9 mouse cellular contexts compared by ENCODE assay signal in genomic region chr4:147938148-147939096, GRCm38 (mm10). TPM values are rescaled to one million over a fixed set of nuclear protein-coding genes. Genes with fewer than 3 reads are reported as not detected.
DNase-seq lines count a peak whose midpoint lies in the region; ATAC-seq and TF ChIP-seq lines count a peak whose summit lies in the region.
"Had no signal": no experiment of that assay in that cellular context is flagged by ENCODE, and none has a peak within 500 bp of the region (broad histone marks: within the 10 kb centered on the region; RNA-seq: fewer than 3 reads in every experiment).

No protein-coding gene starts in this region.

- TF ChIP-seq RAD21 in CH12.LX (IDR thresholded peaks at IDR 0.05; ENCODE audit: low read depth, low read length) (no peak), MEL (IDR thresholded peaks at IDR 0.05; ENCODE audit: low read depth, low read length) (no peak)

- H3K79me2 ChIP-seq in CH12.LX (replicated peaks; ENCODE audit: control insufficient read depth, extremely low read depth, insufficient read depth, poor library complexity, severe bottlenecking) = peaks cover 24% of the 10 kb centered on the region
- peaks cover 27% of the 10 kb centered on the region for H3K79me2 ChIP-seq in MEL (ENCODE audit: control insufficient read depth, insufficient read depth, low read length, poor library complexity)

- dilution Hi-C loops in CH12.LX (cut with MboI; ENCODE audit: extremely low pct_ligation_motif_present, extremely low pct_unique_long_range_greater_than_20kb, low sequenced_read_pairs) = no loop called here

- in situ Hi-C loops in CH12.LX (cut with MboI; ENCODE audit: low pct_ligation_motif_present, low pct_unique_long_range_greater_than_20kb, low sequenced_read_pairs) = no loop called here

- TF ChIP-seq CTCF in CH12.LX (conservative IDR thresholded peaks at IDR 0.05 in 1 of 2, IDR thresholded peaks at IDR 0.05 in 1 of 2; ENCODE audit: low read depth in 2 of 2, low read length in 2 of 2) = no peak
- no peak for TF ChIP-seq CTCF in MEL (IDR thresholded peaks at IDR 0.05 in 2 of 3, conservative IDR thresholded peaks at IDR 0.05 in 1 of 3; ENCODE audit: control insufficient read depth in 1 of 3, insufficient read depth in 1 of 3, low read depth in 2 of 3, low read length in 3 of 3, poor library complexity in 1 of 3, severe bottlenecking in 1 of 3)

- H3K27me3 ChIP-seq in CH12.LX (replicated peaks) (peaks cover 50% of the 10 kb centered on the region), MEL (ENCODE audit: control insufficient read depth in 1 of 2, insufficient read depth in 2 of 2, low read length in 2 of 2) (no peaks in the 10 kb centered on the region)
- H3K27me3 ChIP-seq in heart, embryonic 14.5 days (ENCODE audit: control insufficient read depth, insufficient read depth, low read length) = no peaks in the 10 kb centered on the region
- H3K27me3 ChIP-seq in limb, embryonic 12.5 days = no peaks in the 10 kb centered on the region
- H3K27me3 ChIP-seq in forebrain, embryonic 11.5 days (ENCODE audit: control insufficient read depth, insufficient read depth, low read length) = no peaks in the 10 kb centered on the region

- no peak overlapping the region for H3K27ac ChIP-seq in CH12.LX (ENCODE audit: insufficient read depth, low read depth)
- H3K27ac ChIP-seq in MEL (ENCODE audit: control insufficient read depth, low read depth, low read length) = peak overlapping the region; percentile 43
- peak overlapping the region; percentile 54 to 87 for H3K27ac ChIP-seq in heart, embryonic 14.5 days (replicated peaks in 1 of 2; ENCODE audit: control insufficient read depth in 1 of 2, insufficient read depth in 1 of 2, low read depth in 2 of 2, low read length in 2 of 2)
- H3K27ac ChIP-seq in limb, embryonic 12.5 days = peak overlapping the region; percentile 89
- H3K27ac ChIP-seq in forebrain, embryonic 11.5 days (ENCODE audit: low read depth, low read length) = no peak overlapping the region

- no peak overlapping the region for H3K4me2 ChIP-seq in CH12.LX (ENCODE audit: insufficient read depth, low read depth, poor library complexity, severe bottlenecking)
- H3K4me2 ChIP-seq in heart, embryonic 14.5 days (ENCODE audit: low read length) = peak overlapping the region; percentile 11; the same call in 1 of the 2 replicates
- no peak overlapping the region for H3K4me2 ChIP-seq in limb, embryonic 12.5 days
- no peak overlapping the region for H3K4me2 ChIP-seq in forebrain, embryonic 11.5 days (ENCODE audit: low read depth, low read length, severe bottlenecking)
- H3K4me2 ChIP-seq: midbrain, embryonic 12.5 days had no signal

- H3K4me1 ChIP-seq in CH12.LX (ENCODE audit: control insufficient read depth in 1 of 2, insufficient read depth in 2 of 2) (peaks cover 16 to 42% of the 10 kb centered on the region in 2 experiments), MEL (ENCODE audit: control insufficient read depth in 1 of 2, insufficient read depth in 2 of 2, low read length in 2 of 2) (peaks cover 7 to 33% of the 10 kb centered on the region in 2 experiments)
- peaks cover 46 to 65% of the 10 kb centered on the region in 2 experiments for H3K4me1 ChIP-seq in heart, embryonic 14.5 days (ENCODE audit: control insufficient read depth in 2 of 2, insufficient read depth in 2 of 2, low read length in 2 of 2)
- H3K4me1 ChIP-seq in limb, embryonic 12.5 days (replicated peaks) = peaks cover 68% of the 10 kb centered on the region
- peaks cover 5% of the 10 kb centered on the region for H3K4me1 ChIP-seq in forebrain, embryonic 11.5 days (replicated peaks; ENCODE audit: control insufficient read depth, insufficient read depth, low read length)

- H3K4me3 ChIP-seq in CH12.LX (replicated peaks in 1 of 3; ENCODE audit: low read depth in 2 of 3, low read length in 2 of 3, poor library complexity in 1 of 3) (no peak overlapping the region), MEL (ENCODE audit: control insufficient read depth in 1 of 2, insufficient read depth in 1 of 2, low read depth in 2 of 2, low read length in 2 of 2) (peak overlapping the region; percentile 23 to 39)
- no peak overlapping the region for H3K4me3 ChIP-seq in heart, embryonic 14.5 days (ENCODE audit: control insufficient read depth in 1 of 2, insufficient read depth in 1 of 2, low read depth in 1 of 2, low read length in 2 of 2)
- H3K4me3 ChIP-seq in limb, embryonic 12.5 days (replicated peaks) = no peak overlapping the region
- H3K4me3 ChIP-seq in forebrain, embryonic 11.5 days (ENCODE audit: low read depth, low read length) = no peak overlapping the region
- H3K4me3 ChIP-seq: midbrain, embryonic 12.5 days had no signal

- TF ChIP-seq EP300 in CH12.LX (IDR thresholded peaks at IDR 0.05; ENCODE audit: low read length) (no peak), MEL (IDR thresholded peaks at IDR 0.05; ENCODE audit: low read depth in 1 of 2, low read length in 2 of 2) (peak in 1 of 2 experiments; percentile 27; a peak in 1 of 4 replicates)

- TF ChIP-seq POLR2A in CH12.LX (IDR thresholded peaks at IDR 0.05; ENCODE audit: low read depth, low read length) (no peak), MEL (IDR thresholded peaks at IDR 0.05; ENCODE audit: control insufficient read depth in 1 of 2, insufficient read depth in 1 of 2, low read depth in 1 of 2, low read length in 2 of 2, poor library complexity in 1 of 2) (peak in 1 of 2 experiments; percentile 31; a peak in 1 of 4 replicates)

- ATAC-seq in heart, embryonic 14.5 days (ENCODE audit: insufficient number of reproducible peaks, insufficient read depth, low FRiP score, low read depth) = no peak
- ATAC-seq in limb, embryonic 12.5 days (ENCODE audit: insufficient number of reproducible peaks, insufficient read depth, low FRiP score, low TSS enrichment, low read depth) = no peak
- no peak for ATAC-seq in forebrain, embryonic 11.5 days (replicated peaks; ENCODE audit: low FRiP score)

- no peak for DNase-seq in CH12.LX (ENCODE audit: extremely low read depth)
- peak; percentile 76 for DNase-seq in MEL (ENCODE audit: low read depth, low spot score)
- DNase-seq in right cerebral cortex, adult 18-20 months = no peak
- no peak for DNase-seq in forebrain, embryonic 11.5 days (ENCODE audit: low spot score)
- no peak for DNase-seq in spleen, postnatal 14 days (ENCODE audit: low spot score in 2 of 2)
- no peak for DNase-seq in spleen, postnatal 10 days (ENCODE audit: low spot score in 2 of 2)

- WGBS in heart, embryonic 14.5 days = 56% methylated on average over 14 of the region's 14 CpGs
- WGBS in limb, embryonic 12.5 days = 38% methylated on average over 14 of the region's 14 CpGs
- 77% methylated on average over 14 of the region's 14 CpGs for WGBS in forebrain, embryonic 11.5 days

- no peaks in the 10 kb centered on the region for H3K9me3 ChIP-seq in CH12.LX (replicated peaks; ENCODE audit: low read length)
- H3K9me3 ChIP-seq in MEL (replicated peaks; ENCODE audit: insufficient read depth, low read length) = no peaks in the 10 kb centered on the region
- no peaks in the 10 kb centered on the region for H3K9me3 ChIP-seq in heart, embryonic 14.5 days (ENCODE audit: control insufficient read depth, low read length)
- no peaks in the 10 kb centered on the region for H3K9me3 ChIP-seq in limb, embryonic 12.5 days
- H3K9me3 ChIP-seq in forebrain, embryonic 11.5 days (ENCODE audit: control insufficient read depth, low read length) = no peaks in the 10 kb centered on the region
- H3K9me3 ChIP-seq: midbrain, embryonic 12.5 days had no signal

- no peak overlapping the region for H3K9ac ChIP-seq in CH12.LX (ENCODE audit: insufficient read depth, low read depth)
- peak overlapping the region; percentile 36 for H3K9ac ChIP-seq in MEL (ENCODE audit: control insufficient read depth, low read depth, low read length, poor library complexity, severe bottlenecking)
- no peak overlapping the region for H3K9ac ChIP-seq in heart, embryonic 14.5 days (ENCODE audit: low read length)
- H3K9ac ChIP-seq in limb, embryonic 12.5 days (replicated peaks) = no peak overlapping the region
- no peak overlapping the region for H3K9ac ChIP-seq in forebrain, embryonic 11.5 days (ENCODE audit: low read length)
- H3K9ac ChIP-seq: midbrain, embryonic 12.5 days had no signal

- peaks cover 0 to 9% of the 10 kb centered on the region in 2 experiments for H3K36me3 ChIP-seq in CH12.LX (replicated peaks in 1 of 2; ENCODE audit: control insufficient read depth in 1 of 2, insufficient read depth in 1 of 2, low read length in 1 of 2)
- H3K36me3 ChIP-seq in MEL (ENCODE audit: control insufficient read depth in 1 of 2, insufficient read depth in 2 of 2, low read length in 2 of 2) = peaks cover 0 to 11% of the 10 kb centered on the region in 2 experiments; a peak in 2 of 4 replicates
- H3K36me3 ChIP-seq in heart, embryonic 14.5 days (ENCODE audit: control insufficient read depth, insufficient read depth, low read length) = 0 out of 2 replicates have a peak, but pooled peaks cover 6% of the 10 kb centered on the region
- H3K36me3 ChIP-seq in limb, embryonic 12.5 days = peaks cover 7% of the 10 kb centered on the region; the same call in 1 of the 2 replicates
- no peaks in the 10 kb centered on the region for H3K36me3 ChIP-seq in forebrain, embryonic 11.5 days (ENCODE audit: control insufficient read depth, insufficient read depth, low read length)

RNA-seq across cellular contexts. Expression of gene Plod1, which starts 1.9 kb away (rescaled TPM):
- 4.8 and 6.5 TPM in 2 replicates for total RNA-seq in CH12.LX (2012; rRNA removed)
- total RNA-seq in CH12.LX (2014; rRNA removed) = 0.30 and 0.51 TPM in 2 replicates
- polyA plus RNA-seq in CH12.LX (2012; ENCODE audit: insufficient read length, low read depth) = 1.9 TPM in 2 replicates
- 7.2 and 8.2 TPM in 2 replicates for total RNA-seq in MEL (2012; rRNA removed)
- 10 to 100 TPM in 1 of 2 experiments, not detected in 1; 20.8 TPM for polyA plus RNA-seq in MEL (2012; ENCODE audit: insufficient read depth in 1 of 2, insufficient read length in 2 of 2, low read depth in 1 of 2, low replicate concordance in 2 of 2, missing spikeins in 1 of 2)
- polyA plus RNA-seq in heart, embryonic 14.5 days (2014; fragmentation: Nextera tagmentation; extraction: Ambion mirVana) = 50.1 and 50.7 TPM in 2 replicates
- polyA plus RNA-seq in limb, embryonic 12.5 days (2016; fragmentation: Nextera tagmentation; extraction: Ambion mirVana) = 51.2 and 56.3 TPM in 2 replicates
- 21.6 and 26.6 TPM in 2 replicates for polyA plus RNA-seq in forebrain, embryonic 11.5 days (2014; fragmentation: Nextera tagmentation; extraction: Ambion mirVana)

RNA-seq across cellular contexts. Expression of gene 2510039O18Rik, which starts 2.3 kb away (rescaled TPM):
- total RNA-seq in CH12.LX (2012; rRNA removed) (32.8 and 33.9 TPM in 2 replicates), CH12.LX (2014; rRNA removed) (22.1 and 23.9 TPM in 2 replicates), MEL (2012; rRNA removed) (41.3 and 48.3 TPM in 2 replicates)
- polyA plus RNA-seq in CH12.LX (2012; ENCODE audit: insufficient read length, low read depth) (23.6 and 27.9 TPM in 2 replicates), MEL (2012; ENCODE audit: insufficient read depth in 1 of 2, insufficient read length in 2 of 2, low read depth in 1 of 2, low replicate concordance in 2 of 2, missing spikeins in 1 of 2) (10 to 100 TPM in 1 of 2 experiments, not detected in 1; 59.9 TPM)
- 19.3 and 22.1 TPM in 2 replicates for polyA plus RNA-seq in heart, embryonic 14.5 days (2014; fragmentation: Nextera tagmentation; extraction: Ambion mirVana)
- 23.5 and 26.0 TPM in 2 replicates for polyA plus RNA-seq in limb, embryonic 12.5 days (2016; fragmentation: Nextera tagmentation; extraction: Ambion mirVana)
- 16.3 and 16.7 TPM in 2 replicates for polyA plus RNA-seq in forebrain, embryonic 11.5 days (2014; fragmentation: Nextera tagmentation; extraction: Ambion mirVana)

RNA-seq across cellular contexts. Expression of gene Mfn2, which starts 33.9 kb away (rescaled TPM):
- 17.5 and 21.7 TPM in 2 replicates for total RNA-seq in CH12.LX (2012; rRNA removed)
- total RNA-seq in CH12.LX (2014; rRNA removed) = 8.6 and 10.0 TPM in 2 replicates
- polyA plus RNA-seq in CH12.LX (2012; ENCODE audit: insufficient read length, low read depth) = 33.0 and 36.8 TPM in 2 replicates
- total RNA-seq in MEL (2012; rRNA removed) = 16.0 and 19.0 TPM in 2 replicates
- 10 to 100 TPM in 1 of 2 experiments, not detected in 1; 32.8 TPM for polyA plus RNA-seq in MEL (2012; ENCODE audit: insufficient read depth in 1 of 2, insufficient read length in 2 of 2, low read depth in 1 of 2, low replicate concordance in 2 of 2, missing spikeins in 1 of 2)
- polyA plus RNA-seq in heart, embryonic 14.5 days (2014; fragmentation: Nextera tagmentation; extraction: Ambion mirVana) = 107 and 117 TPM in 2 replicates
- polyA plus RNA-seq in limb, embryonic 12.5 days (2016; fragmentation: Nextera tagmentation; extraction: Ambion mirVana) = 32.3 and 32.5 TPM in 2 replicates
- polyA plus RNA-seq in forebrain, embryonic 11.5 days (2014; fragmentation: Nextera tagmentation; extraction: Ambion mirVana) = 47.5 and 49.0 TPM in 2 replicates

RNA-seq across cellular contexts. Expression of gene Nppb, which starts 47.2 kb away (rescaled TPM):
- total RNA-seq in CH12.LX (2012; rRNA removed) (not detected in 2 replicates), CH12.LX (2014; rRNA removed) (not detected in 2 replicates), MEL (2012; rRNA removed) (not detected in 2 replicates)
- polyA plus RNA-seq in CH12.LX (2012; ENCODE audit: insufficient read length, low read depth) (not detected in 2 replicates), MEL (2012; ENCODE audit: insufficient read depth in 1 of 2, insufficient read length in 2 of 2, low read depth in 1 of 2, low replicate concordance in 2 of 2, missing spikeins in 1 of 2) (not detected)
- 180 and 234 TPM in 2 replicates for polyA plus RNA-seq in heart, embryonic 14.5 days (2014; fragmentation: Nextera tagmentation; extraction: Ambion mirVana)
- polyA plus RNA-seq in limb, embryonic 12.5 days (2016; fragmentation: Nextera tagmentation; extraction: Ambion mirVana) = 0.28 TPM in 1 of 2 replicates, not detected in the other
- not detected in 2 replicates for polyA plus RNA-seq in forebrain, embryonic 11.5 days (2014; fragmentation: Nextera tagmentation; extraction: Ambion mirVana)
- polyA plus RNA-seq: midbrain, embryonic 12.5 days had no signal

Comparison
In these comparisons a context has a peak if more than half of its experiments do, and no peak if none do; other contexts are left out.
1. H3K27ac ChIP-seq: peak in MEL (single experiment), heart, embryonic 14.5 days (2 of 2) and limb, embryonic 12.5 days (single experiment); none in CH12.LX (single experiment) and forebrain, embryonic 11.5 days (single experiment).
2. H3K4me3 ChIP-seq: peak in MEL (2 of 2); none in CH12.LX (0 of 3), heart, embryonic 14.5 days (0 of 2), limb, embryonic 12.5 days (single experiment) and forebrain, embryonic 11.5 days (single experiment).
3. Of the 35 proteins assayed by ChIP-seq in both MEL and CH12.LX: peak only in MEL: ELF1, HCFC1, MAX, MAZ, MXI1, MYC and 3 more; only in CH12.LX: none; in both: BHLHE40; in neither: 23; mixed calls (peak in some experiments, not most) for 2.